Mouse (Mus musculus) gastrocnemius, postnatal 25 days (tissue): ENCODE data around the gene Myd88. TPM values are rescaled to one million over a fixed set of nuclear protein-coding genes. Genes with fewer than 3 reads are reported as not detected.

ENCODE experiments used
- DNase-seq: peaks from one replicate; pipeline ENCODE4 v3.0.0; 2022
- total RNA-seq, 2 experiments: library from RNA; stranded (reverse); gene quantifications; 1 replicate in 1 of 2; 2 replicates in 1 of 2; pipeline ENCODE4 v1.2.3; 2021

Gene Myd88
- total RNA-seq, 2 experiments from 2014 or later: 4.3 to 5.0 TPM

GRCm38 (mm10) chr9:119340212-119340580 is 1.0 kb downstream of the Myd88 start:
- DNase-seq: no peak

GRCm38 (mm10) chr9:119339558-119340211 is 1.5 kb downstream of the Myd88 start, which contains the start of gene Acaa1a:
Acaa1a (plus strand) TSS chr9:119339676.
- DNase-seq: peak; percentile 70

- no peak for DNase-seq
These were observed 2.1 kb downstream of the Myd88 start for GRCm38 (mm10) chr9:119339106-119339505.

GRCm38 (mm10) chr9:119338350-119338749 is 2.9 kb downstream of the Myd88 start:
- DNase-seq: no peak

GRCm38 (mm10) chr9:119337842-119338241 is 3.4 kb downstream of the Myd88 start:
- DNase-seq: no peak

- no peak for DNase-seq
These were observed 5.6 kb downstream of the Myd88 start for GRCm38 (mm10) chr9:119335571-119335970.

GRCm38 (mm10) chr9:119334834-119335233 is 6.4 kb downstream of the Myd88 start:
- no peak for DNase-seq

- DNase-seq: peak; percentile 68
These were observed 6.9 kb downstream of the Myd88 start for GRCm38 (mm10) chr9:119334324-119334723.

- no peak for DNase-seq
These were observed 10.8 kb downstream of the Myd88 start for GRCm38 (mm10) chr9:119330186-119330963.

GRCm38 (mm10) chr9:119328488-119328887 is 12.7 kb downstream of the Myd88 start:
- no peak for DNase-seq

GRCm38 (mm10) chr9:119324130-119324529 is 17.1 kb downstream of the Myd88 start:
- DNase-seq: no peak

GRCm38 (mm10) chr9:119323260-119323645 is 18.0 kb downstream of the Myd88 start:
- no peak for DNase-seq

- peak; percentile 99 for DNase-seq
These were observed 18.6 kb downstream of the Myd88 start, which contains the start of gene Oxsr1 for GRCm38 (mm10) chr9:119322289-119323259. Oxsr1 (minus strand) TSS chr9:119322427.

GRCm38 (mm10) chr9:119321392-119322229 is 19.6 kb downstream of the Myd88 start:
- no peak for DNase-seq

- no peak for DNase-seq
These were observed 20.3 kb downstream of the Myd88 start for GRCm38 (mm10) chr9:119320946-119321345.

- DNase-seq: no peak
These were observed 20.8 kb downstream of the Myd88 start for GRCm38 (mm10) chr9:119320446-119320845.

GRCm38 (mm10) chr9:119318891-119319290 is 22.3 kb downstream of the Myd88 start:
- DNase-seq: no peak

- DNase-seq: no peak
These were observed 28.1 kb downstream of the Myd88 start for GRCm38 (mm10) chr9:119313096-119313495.

- no peak for DNase-seq
These were observed 32.1 kb downstream of the Myd88 start for GRCm38 (mm10) chr9:119309067-119309466.

GRCm38 (mm10) chr9:119305863-119306262 is 35.3 kb downstream of the Myd88 start:
- no peak for DNase-seq

- DNase-seq: no peak
These were observed 42.6 kb downstream of the Myd88 start for GRCm38 (mm10) chr9:119298563-119298962.
